Mouse (Mus musculus) intestine, embryonic 14.5 days (tissue): Measurements from ENCODE around the gene Gm37240. TPM values are rescaled to one million over a fixed set of nuclear protein-coding genes. Genes with fewer than 3 reads are reported as not detected.

Source experiments
- ATAC-seq: fragments of 200-750 bp; cut with Nextera tagmentation; replicated peaks from 2 replicates; pipeline ENCODE4 v1.8.0; 2017; ENCODE audit warnings: low read depth, moderate number of reproducible peaks, moderate TSS enrichment, moderate library complexity; ENCODE audit not compliant: low FRiP score, low TSS enrichment
- DNase-seq: peaks from one replicate; pipeline ENCODE4 v3.0.0-alpha.2; 2018; ENCODE audit warnings: low spot score
- H3K27ac ChIP-seq: fragments of 300-500 bp; sonication (generic); 2 replicates; pipeline ENCODE4 v1.5.1; 2014; ENCODE audit warnings: low read depth, mild to moderate bottlenecking, control low read depth
- H3K27me3 ChIP-seq: fragments of 300-500 bp; sonication (generic); replicated peaks from 2 replicates; pipeline ENCODE4 v1.6.1; 2014; ENCODE audit warnings: low read length, control low read depth; ENCODE audit not compliant: control insufficient read depth, insufficient read depth
- H3K36me3 ChIP-seq: fragments of 300-500 bp; sonication (generic); 2 replicates; pipeline ENCODE4 v1.6.1; 2014; ENCODE audit warnings: low read length, control low read depth; ENCODE audit not compliant: control insufficient read depth, insufficient read depth
- H3K4me1 ChIP-seq: fragments of 300-500 bp; sonication (generic); replicated peaks from 2 replicates; pipeline ENCODE4 v1.6.1; 2014; ENCODE audit warnings: low read length, control low read depth, mixed read lengths; ENCODE audit not compliant: control insufficient read depth, insufficient read depth
- H3K4me2 ChIP-seq: fragments of 300-500 bp; sonication (generic); 2 replicates; pipeline ENCODE4 v1.6.1; 2014; ENCODE audit warnings: low read length
- H3K4me3 ChIP-seq: fragments of 300-500 bp; sonication (generic); 2 replicates; pipeline ENCODE4 v1.5.1; 2014; ENCODE audit warnings: low read depth, low read length, control low read depth, mixed read lengths
- H3K9ac ChIP-seq: fragments of 300-500 bp; sonication (generic); 2 replicates; pipeline ENCODE4 v1.6.1; 2014; ENCODE audit warnings: mild to moderate bottlenecking, low read length
- H3K9me3 ChIP-seq: fragments of 300-500 bp; sonication (generic); 2 replicates; pipeline ENCODE4 v1.6.1; 2016; ENCODE audit warnings: low read length, control low read depth; ENCODE audit not compliant: control insufficient read depth
- WGBS: fragments of 180-500 bp; shearing (Covaris S2); extraction: QIAGEN DNeasy Blood & Tissue Kit; methylation state at CpG from one replicate; pipeline ENCODE4 v1.1.7; 2014; 5-methylcytosine and 5-hydroxymethylcytosine counted together
- microRNA counts: library from miRNA; unstranded; fragments of <30 nt; microRNA quantifications from one replicate; lab custom pipeline; 2016
- microRNA-seq: library from miRNA; unstranded; fragments of <30 nt; microRNA quantifications from one replicate; pipeline ENCODE4, GENCODE M21; 2016
- polyA plus RNA-seq: library from polyadenylated mRNA; unstranded; fragments of >200 nt; fragmentation: Nextera tagmentation; extraction: Ambion mirVana; gene quantifications from 2 replicates; pipeline ENCODE4 v1.2.1, GENCODE M21; 2014

The Gm37240 gene
- polyA plus RNA-seq, 1 experiment from 2014 or later: 5.3 TPM

GRCm38 (mm10) chr3:84460499-84460898, 1426.8 kb downstream of the Gm37240 start:
- Histone ChIP-seq H3K27me3 (no peaks in the 10 kb centered on the region), H3K27ac (peak overlapping the region; percentile 73), H3K36me3 (no peaks in the 10 kb centered on the region), H3K4me3 (no peak overlapping the region), H3K4me1 (peaks cover 28% of the 10 kb centered on the region), H3K9me3 (no peaks in the 10 kb centered on the region), H3K4me2 (no peak overlapping the region; the same call in 1 of the 2 replicates), H3K9ac (no peak overlapping the region)
- ATAC-seq (0 out of 2 replicates have a peak, but pooled peaks have one; percentile 7), DNase-seq (peak; percentile 58)
- 17% methylated on average over 3 of the region's 3 CpGs for WGBS

GRCm38 (mm10) chr3:84455733-84456417, 1431.4 kb downstream of the Gm37240 start:
- Histone ChIP-seq H3K4me3 (no peak overlapping the region), H3K27ac (no peak overlapping the region), H3K9ac (no peak overlapping the region), H3K4me2 (no peak overlapping the region), H3K9me3 (no peaks in the 10 kb centered on the region), H3K4me1 (peaks cover 19% of the 10 kb centered on the region), H3K27me3 (no peaks in the 10 kb centered on the region), H3K36me3 (no peaks in the 10 kb centered on the region; the same call in 1 of the 2 replicates)
- 54% methylated on average over 12 of the region's 12 CpGs for WGBS
- ATAC-seq: no peak
- DNase-seq: no peak

GRCm38 (mm10) chr3:84450651-84451050, 1436.7 kb downstream of the Gm37240 start:
- Histone ChIP-seq H3K4me1 (peaks cover under 1% of the 10 kb centered on the region; the same call in 1 of the 2 replicates), H3K36me3 (no peaks in the 10 kb centered on the region; the same call in 1 of the 2 replicates), H3K4me3 (no peak overlapping the region), H3K9ac (no peak overlapping the region), H3K27me3 (no peaks in the 10 kb centered on the region), H3K27ac (no peak overlapping the region), H3K9me3 (no peaks in the 10 kb centered on the region), H3K4me2 (no peak overlapping the region)
- DNase-seq (no peak), ATAC-seq (no peak)
- 68% methylated on average over 3 of the region's 3 CpGs for WGBS

- Histone ChIP-seq H3K27ac (no peak overlapping the region), H3K9ac (no peak overlapping the region), H3K4me2 (no peak overlapping the region), H3K9me3 (no peaks in the 10 kb centered on the region), H3K4me3 (no peak overlapping the region), H3K36me3 (no peaks in the 10 kb centered on the region; the same call in 1 of the 2 replicates), H3K27me3 (no peaks in the 10 kb centered on the region), H3K4me1 (no peaks in the 10 kb centered on the region)
- ATAC-seq (no peak), DNase-seq (no peak)
- WGBS: 82% methylated on average over 9 of the region's 9 CpGs
These were observed 1438.3 kb downstream of the Gm37240 start for GRCm38 (mm10) chr3:84449015-84449414.

- Histone ChIP-seq H3K9ac (no peak overlapping the region), H3K27me3 (no peaks in the 10 kb centered on the region)
- 77% methylated on average over 5 of the region's 5 CpGs for WGBS
These were observed 1439.5 kb downstream of the Gm37240 start for GRCm38 (mm10) chr3:84447803-84448202.

More at GRCm38 (mm10) chr3:84447803-84448202, 1439.5 kb downstream of the Gm37240 start:
- no peak for DNase-seq
- Histone ChIP-seq H3K4me1 (no peaks in the 10 kb centered on the region), H3K9me3 (no peaks in the 10 kb centered on the region), H3K27ac (no peak overlapping the region), H3K36me3 (no peaks in the 10 kb centered on the region; the same call in 1 of the 2 replicates), H3K4me3 (no peak overlapping the region), H3K4me2 (no peak overlapping the region)
- no peak for ATAC-seq

MicroRNA genes within 50 kb of the gene (microRNA counts, 519-probe panel; counts per million panel counts)
- not detected for microRNA mmu-miR-466k (lab: Ali Mortazavi, UCI)

Small RNA genes lying within 50 kb of the gene (microRNA-seq; reads per million reads assigned to microRNA genes)
- gene Mir466k: not detected

Other genes starting within 250 kb of the Gm37240 start
- gene Fam160a1, start 70.2 kb downstream of the Gm37240 start, polyA plus RNA-seq: 3.3 and 4.2 TPM in 2 replicates
- 1.8 TPM in 2 replicates for gene Glt28d2, start within 50 bp of the Gm37240 start, polyA plus RNA-seq
- 47.3 and 55.4 TPM in 2 replicates for gene Sh3d19, start 83.6 kb upstream of the Gm37240 start, polyA plus RNA-seq
- 0.44 and 0.58 TPM in 2 replicates for gene Prss48, start 115.0 kb upstream of the Gm37240 start, polyA plus RNA-seq